Mouse (Mus musculus): ENCODE measurements around the gene Zbtb8a. TPM values are rescaled to one million over a fixed set of nuclear protein-coding genes. Genes with fewer than 3 reads are reported as not detected.

Gene Zbtb8a
- total and polyA plus RNA-seq, 2 experiments from 2014 or later: 7.0 to 14.0 TPM

DNA sequence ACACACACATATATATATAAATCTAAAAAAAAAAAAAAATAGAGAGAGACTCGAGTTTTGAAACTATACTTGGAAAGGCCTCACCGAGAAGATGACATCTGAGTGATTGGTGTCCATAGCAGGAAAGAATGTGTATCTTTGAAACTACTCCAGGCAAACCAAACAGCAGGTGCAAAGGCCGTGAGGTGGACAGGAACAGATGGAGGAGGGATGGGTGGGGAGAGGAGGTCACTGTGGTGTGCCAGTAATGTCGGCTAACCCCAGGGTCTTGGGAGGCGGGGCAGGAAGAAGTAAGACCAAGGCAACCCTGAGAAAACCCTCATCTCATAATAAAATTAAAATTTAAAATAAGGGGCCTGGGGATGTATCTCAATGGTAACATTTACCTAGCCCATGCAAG lies 2.1 kb downstream of the Zbtb8a start:
- 75% methylated on average over 5 of the region's 5 CpGs for WGBS
- H3K4me1 ChIP-seq (ENCODE audit: control insufficient read depth, insufficient read depth): no peaks in the 10 kb centered on the region
- H3K9me3 ChIP-seq (replicated peaks; ENCODE audit: control insufficient read depth, low read length): no peaks in the 10 kb centered on the region
- no peaks in the 10 kb centered on the region for H3K27me3 ChIP-seq (ENCODE audit: control insufficient read depth, insufficient read depth, low read length)
- no peak overlapping the region for H3K9ac ChIP-seq (replicated peaks; ENCODE audit: low read depth, low read length)
- no peak for TF ChIP-seq CTCF (IDR thresholded peaks at IDR 0.05; ENCODE audit: low read depth)
- no peak for TF ChIP-seq EP300 (IDR thresholded peaks at IDR 0.05; ENCODE audit: low read depth)
- ATAC-seq (ENCODE audit: insufficient read depth, low read depth) (no peak), DNase-seq (ENCODE audit: low spot score) (no peak)
- no peaks in the 10 kb centered on the region for H3K36me3 ChIP-seq (replicated peaks; ENCODE audit: control insufficient read depth, insufficient read depth, low read length)
- no peak overlapping the region for H3K4me3 ChIP-seq (ENCODE audit: low read depth, low read length)
- H3K4me2 ChIP-seq (ENCODE audit: low read depth, low read length): no peak overlapping the region
- no peak overlapping the region for H3K27ac ChIP-seq (ENCODE audit: low read depth)

DNA sequence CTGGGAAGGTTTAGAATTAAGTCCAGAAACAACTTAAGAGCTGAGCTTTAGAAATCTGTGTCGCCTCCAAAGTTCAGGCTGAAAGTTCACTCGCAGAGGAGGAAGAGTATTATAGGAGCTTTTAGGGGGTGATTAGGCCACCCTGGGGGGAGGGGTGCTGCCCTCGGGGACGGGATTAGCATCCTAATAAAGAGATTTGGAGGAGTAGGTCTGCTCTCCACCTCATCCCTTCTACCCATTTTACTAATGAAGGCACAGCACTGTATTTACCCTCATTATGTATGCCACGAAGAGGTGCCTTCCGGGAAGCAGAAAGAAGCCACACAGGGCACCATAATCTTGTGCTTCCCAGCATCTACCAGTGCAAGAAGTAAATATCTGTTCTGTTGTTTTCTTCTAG lies 2.9 kb downstream of the Zbtb8a start:
- DNase-seq (ENCODE audit: low spot score): no peak
- TF ChIP-seq CTCF (IDR thresholded peaks at IDR 0.05; ENCODE audit: low read depth): no peak
- no peak for TF ChIP-seq EP300 (IDR thresholded peaks at IDR 0.05; ENCODE audit: low read depth)
- Histone ChIP-seq H3K27me3 (ENCODE audit: control insufficient read depth, insufficient read depth, low read length) (no peaks in the 10 kb centered on the region), H3K27ac (ENCODE audit: low read depth) (no peak overlapping the region), H3K4me2 (ENCODE audit: low read depth, low read length) (no peak overlapping the region), H3K9ac (replicated peaks; ENCODE audit: low read depth, low read length) (no peak overlapping the region), H3K4me3 (ENCODE audit: low read depth, low read length) (no peak overlapping the region), H3K9me3 (replicated peaks; ENCODE audit: control insufficient read depth, low read length) (no peaks in the 10 kb centered on the region), H3K36me3 (replicated peaks; ENCODE audit: control insufficient read depth, insufficient read depth, low read length) (no peaks in the 10 kb centered on the region), H3K4me1 (ENCODE audit: control insufficient read depth, insufficient read depth) (no peaks in the 10 kb centered on the region)
- WGBS: 65% methylated on average over 6 of the region's 6 CpGs
- no peak for ATAC-seq (ENCODE audit: insufficient read depth, low read depth)

DNA sequence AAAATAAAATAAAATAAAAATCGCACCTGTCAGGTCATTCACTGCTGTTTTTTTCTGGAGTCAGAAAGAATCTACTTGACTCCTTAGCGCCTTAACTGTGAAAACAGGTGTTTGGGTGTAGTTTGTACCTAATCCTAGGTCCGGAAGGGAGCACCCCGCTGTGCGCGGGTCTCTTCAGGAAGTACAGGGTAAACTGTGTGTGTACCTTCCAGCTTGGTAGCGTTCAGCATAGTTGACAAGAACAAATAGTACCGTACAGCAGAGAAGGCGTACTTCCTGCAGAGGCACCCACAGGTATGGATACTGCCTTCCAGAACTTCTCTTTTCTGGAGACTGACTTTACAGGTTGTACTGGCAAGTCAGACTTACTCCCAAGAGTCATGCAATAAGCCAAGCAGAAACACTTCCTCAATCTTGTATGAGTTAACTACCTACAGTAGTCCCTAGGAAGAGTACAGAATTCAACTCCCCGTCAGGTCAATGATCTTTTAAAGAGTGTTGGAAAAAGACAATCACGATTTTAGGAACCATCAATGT lies 3.6 kb downstream of the Zbtb8a start:
- TF ChIP-seq EP300 (IDR thresholded peaks at IDR 0.05; ENCODE audit: low read depth): no peak
- no peak for TF ChIP-seq CTCF (IDR thresholded peaks at IDR 0.05; ENCODE audit: low read depth)
- Histone ChIP-seq H3K4me2 (ENCODE audit: low read depth, low read length) (no peak overlapping the region), H3K36me3 (replicated peaks; ENCODE audit: control insufficient read depth, insufficient read depth, low read length) (no peaks in the 10 kb centered on the region), H3K9ac (replicated peaks; ENCODE audit: low read depth, low read length) (no peak overlapping the region), H3K4me1 (ENCODE audit: control insufficient read depth, insufficient read depth) (no peaks in the 10 kb centered on the region), H3K9me3 (replicated peaks; ENCODE audit: control insufficient read depth, low read length) (no peaks in the 10 kb centered on the region), H3K4me3 (ENCODE audit: low read depth, low read length) (no peak overlapping the region), H3K27me3 (ENCODE audit: control insufficient read depth, insufficient read depth, low read length) (no peaks in the 10 kb centered on the region), H3K27ac (ENCODE audit: low read depth) (no peak overlapping the region)
- WGBS: 68% methylated on average over 11 of the region's 11 CpGs
- ATAC-seq (ENCODE audit: insufficient read depth, low read depth): no peak
- DNase-seq (ENCODE audit: low spot score): no peak

GRCm38 (mm10) chr4:129373202-129373976 lies 4.5 kb downstream of the Zbtb8a start:
- Histone ChIP-seq H3K4me3 (ENCODE audit: low read depth, low read length) (no peak overlapping the region), H3K27me3 (ENCODE audit: control insufficient read depth, insufficient read depth, low read length) (no peaks in the 10 kb centered on the region), H3K4me1 (ENCODE audit: control insufficient read depth, insufficient read depth) (no peaks in the 10 kb centered on the region), H3K4me2 (ENCODE audit: low read depth, low read length) (no peak overlapping the region), H3K36me3 (replicated peaks; ENCODE audit: control insufficient read depth, insufficient read depth, low read length) (peaks cover 5% of the 10 kb centered on the region; the same call in 1 of the 2 replicates), H3K9me3 (replicated peaks; ENCODE audit: control insufficient read depth, low read length) (no peaks in the 10 kb centered on the region), H3K9ac (replicated peaks; ENCODE audit: low read depth, low read length) (no peak overlapping the region), H3K27ac (ENCODE audit: low read depth) (no peak overlapping the region)
- 61% methylated on average over 8 of the region's 8 CpGs for WGBS
- TF ChIP-seq EP300 (IDR thresholded peaks at IDR 0.05; ENCODE audit: low read depth) (no peak), CTCF (IDR thresholded peaks at IDR 0.05; ENCODE audit: low read depth) (no peak)
- DNase-seq (ENCODE audit: low spot score) (no peak), ATAC-seq (ENCODE audit: insufficient read depth, low read depth) (no peak)

GRCm38 (mm10) chr4:129371391-129371790 lies 6.5 kb downstream of the Zbtb8a start:
- Histone ChIP-seq H3K36me3 (replicated peaks; ENCODE audit: control insufficient read depth, insufficient read depth, low read length) (peaks cover 13% of the 10 kb centered on the region; the same call in 1 of the 2 replicates), H3K27me3 (ENCODE audit: control insufficient read depth, insufficient read depth, low read length) (no peaks in the 10 kb centered on the region), H3K27ac (ENCODE audit: low read depth) (no peak overlapping the region), H3K9me3 (replicated peaks; ENCODE audit: control insufficient read depth, low read length) (no peaks in the 10 kb centered on the region), H3K4me3 (ENCODE audit: low read depth, low read length) (no peak overlapping the region), H3K9ac (replicated peaks; ENCODE audit: low read depth, low read length) (no peak overlapping the region), H3K4me2 (ENCODE audit: low read depth, low read length) (no peak overlapping the region), H3K4me1 (ENCODE audit: control insufficient read depth, insufficient read depth) (no peaks in the 10 kb centered on the region)
- 93% methylated on average over 3 of the region's 3 CpGs for WGBS
- TF ChIP-seq CTCF (IDR thresholded peaks at IDR 0.05; ENCODE audit: low read depth) (no peak), EP300 (IDR thresholded peaks at IDR 0.05; ENCODE audit: low read depth) (no peak)
- ATAC-seq (ENCODE audit: insufficient read depth, low read depth) (no peak), DNase-seq (ENCODE audit: low spot score) (no peak)

Measured in heart, postnatal 0 days (tissue).